Mouse (Mus musculus): ENCODE measurements around the gene Vmn1r235. TPM values are rescaled to one million over a fixed set of nuclear protein-coding genes. Genes with fewer than 3 reads are reported as not detected.
"Not testable (repeated sequence)": the region's sequence is repeated elsewhere in the genome, so short reads cannot be mapped to it uniquely, and the experiment has no call there.

Vmn1r235 gene
- polyA plus RNA-seq (2015; fragmentation: Nextera tagmentation; extraction: Ambion mirVana) = not detected in 2 replicates

DNA sequence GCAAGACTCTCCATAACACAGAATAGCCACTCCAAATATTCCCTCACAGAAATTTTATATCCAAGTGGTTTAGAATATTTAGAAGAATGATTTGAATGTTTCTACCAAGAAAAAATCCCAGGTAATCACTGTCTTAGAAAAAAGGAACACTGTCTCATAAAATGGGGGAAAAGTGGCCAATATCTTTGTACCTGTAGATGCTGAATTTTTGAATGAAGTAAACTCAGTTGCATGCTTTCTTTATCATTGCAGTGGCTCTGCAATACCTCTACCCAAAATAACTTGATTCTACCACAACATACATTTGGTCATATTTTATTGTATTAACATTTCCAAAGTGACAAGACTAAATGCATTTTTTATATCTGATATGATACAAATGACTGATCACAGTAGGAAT, at the start of gene Vmn1r235:
TSS of gene Vmn1r235 (plus strand) at position 301 of the 400 bp plus-strand sequence.
- ATAC-seq (ENCODE audit: low FRiP score) = no peak
- Histone ChIP-seq H3K36me3 (no peaks in the 10 kb centered on the region), H3K4me2 (no peak within 1 kb of the TSS), H3K4me1 (replicated peaks) (no peaks in the 10 kb centered on the region), H3K27ac (no peak within 1 kb of the TSS), H3K27me3 (no peaks in the 10 kb centered on the region), H3K9ac (no peak within 1 kb of the TSS), H3K9me3 (no peaks in the 10 kb centered on the region), H3K4me3 (no peak within 1 kb of the TSS)

- H3K36me3 ChIP-seq; ATAC-seq (ENCODE audit: low FRiP score); H3K4me3 ChIP-seq; H3K27ac ChIP-seq; H3K27me3 ChIP-seq; H3K4me1 ChIP-seq (replicated peaks); H3K9me3 ChIP-seq; H3K9ac ChIP-seq; H3K4me2 ChIP-seq: not testable (repeated sequence)
- WGBS = 84% methylated on average over 1 of the region's 1 CpGs
Measured at GRCm38 (mm10) chr17:21211081-21211480, 45.1 kb upstream of the Vmn1r235 start.

- H3K4me3 ChIP-seq = no peak within 1 kb of the TSS
- ATAC-seq (ENCODE audit: low FRiP score) = no peak
- no peak within 1 kb of the TSS for H3K27ac ChIP-seq
- no peak within 1 kb of the TSS for H3K4me2 ChIP-seq
- H3K4me1 ChIP-seq (replicated peaks) = no peaks in the 10 kb centered on the region
- WGBS = 77% methylated on average over 1 of the region's 1 CpGs
- no peak within 1 kb of the TSS for H3K9ac ChIP-seq
- no peaks in the 10 kb centered on the region for H3K27me3 ChIP-seq
- 0 out of 2 replicates have a peak, but pooled peaks cover 10% of the 10 kb centered on the region for H3K9me3 ChIP-seq
- no peaks in the 10 kb centered on the region for H3K36me3 ChIP-seq
Measured at GRCm38 (mm10) chr17:21225787-21226186, 30.4 kb upstream of the Vmn1r235 start, which contains the start of gene Vmn1r234. TSS of gene Vmn1r234 (plus strand) at chr17:21226087.

- no peak overlapping the region for H3K4me2 ChIP-seq
- no peak overlapping the region for H3K27ac ChIP-seq
- no peaks in the 10 kb centered on the region for H3K9me3 ChIP-seq
- no peaks in the 10 kb centered on the region for H3K4me1 ChIP-seq (replicated peaks)
- WGBS = 26% methylated on average over 9 of the region's 9 CpGs
- no peaks in the 10 kb centered on the region for H3K36me3 ChIP-seq
- no peak overlapping the region for H3K9ac ChIP-seq
- H3K4me3 ChIP-seq = no peak overlapping the region
- H3K27me3 ChIP-seq = no peaks in the 10 kb centered on the region
- no peak for ATAC-seq (ENCODE audit: low FRiP score)
Measured at GRCm38 (mm10) chr17:21231654-21232053, 24.6 kb upstream of the Vmn1r235 start.

DNA sequence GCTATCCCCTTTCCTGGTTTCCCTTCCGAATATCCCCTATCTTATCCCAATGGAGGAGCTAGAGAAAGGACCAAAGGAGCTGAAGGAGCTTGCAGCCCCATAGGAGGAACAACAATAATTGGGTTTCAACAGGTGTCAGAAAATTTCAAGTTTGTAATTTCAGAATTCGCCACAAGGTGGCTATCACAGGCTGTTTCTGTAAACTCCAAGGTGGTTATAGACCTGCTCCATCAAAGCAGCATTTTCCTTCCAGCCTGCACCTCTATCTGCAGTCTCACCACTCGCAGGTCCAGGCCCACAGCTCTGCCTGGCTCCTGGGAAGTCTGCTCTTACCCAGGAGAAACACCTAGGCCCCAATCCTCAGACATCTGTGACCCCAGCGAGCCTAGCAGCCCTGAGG, 15.9 kb downstream of the Vmn1r235 start:
- 22% methylated on average over 4 of the region's 4 CpGs for WGBS

DNA sequence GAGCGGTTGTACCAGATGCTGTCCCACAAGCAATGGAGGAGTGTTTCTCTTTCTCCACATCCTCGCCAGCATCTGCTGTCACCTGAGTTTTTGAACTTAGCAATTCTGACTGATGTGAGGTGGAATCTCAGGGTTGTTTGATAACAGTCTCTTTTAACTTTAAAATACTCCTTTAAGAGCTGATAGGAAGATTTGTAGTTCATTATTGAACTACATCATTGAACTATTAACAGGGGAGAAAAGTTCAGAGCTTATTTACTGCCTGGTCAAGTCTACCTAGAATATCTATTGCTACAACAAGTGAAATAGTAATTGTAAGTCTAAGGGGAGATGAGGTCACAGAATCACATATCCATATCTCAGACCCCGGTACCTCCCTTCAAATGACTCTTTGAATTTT, 26.4 kb downstream of the Vmn1r235 start, which contains the start of gene Vmn1r236:
TSS of gene Vmn1r236 (plus strand) at position 301 of the 400 bp plus-strand sequence.
- WGBS = 81% methylated on average over 3 of the region's 3 CpGs
- Histone ChIP-seq H3K27me3 (no peaks in the 10 kb centered on the region), H3K9ac (no peak within 1 kb of the TSS), H3K4me3 (no peak within 1 kb of the TSS), H3K4me1 (replicated peaks) (no peaks in the 10 kb centered on the region), H3K4me2 (no peak within 1 kb of the TSS), H3K36me3 (no peaks in the 10 kb centered on the region), H3K27ac (no peak within 1 kb of the TSS), H3K9me3 (no peaks in the 10 kb centered on the region)
- ATAC-seq (ENCODE audit: low FRiP score) = no peak

More for the DNA sequence above, 15.9 kb downstream of the Vmn1r235 start:
- H3K27ac ChIP-seq = no peak overlapping the region
- ATAC-seq (ENCODE audit: low FRiP score) = no peak
- H3K4me2 ChIP-seq = no peak overlapping the region
- H3K27me3 ChIP-seq = no peaks in the 10 kb centered on the region
- H3K4me3 ChIP-seq = no peak overlapping the region
- no peak overlapping the region for H3K9ac ChIP-seq
- peaks cover 2% of the 10 kb centered on the region; the same call in 1 of the 2 replicates for H3K9me3 ChIP-seq
- no peaks in the 10 kb centered on the region for H3K4me1 ChIP-seq (replicated peaks)
- H3K36me3 ChIP-seq = no peaks in the 10 kb centered on the region

- no peaks in the 10 kb centered on the region for H3K9me3 ChIP-seq
- H3K27ac ChIP-seq = no peak overlapping the region
- H3K36me3 ChIP-seq = no peaks in the 10 kb centered on the region
- H3K4me3 ChIP-seq = no peak overlapping the region
- H3K27me3 ChIP-seq = no peaks in the 10 kb centered on the region
- no peak for ATAC-seq (ENCODE audit: low FRiP score)
- no peak overlapping the region for H3K4me2 ChIP-seq
- H3K9ac ChIP-seq = no peak overlapping the region
- no peaks in the 10 kb centered on the region for H3K4me1 ChIP-seq (replicated peaks)
Measured at GRCm38 (mm10) chr17:21284395-21284794, 28.2 kb downstream of the Vmn1r235 start.

GRCm38 (mm10) chr17:21289695-21290094, 33.5 kb downstream of the Vmn1r235 start:
- no peak overlapping the region for H3K27ac ChIP-seq
- 0 out of 2 replicates have a peak, but pooled peaks cover 3% of the 10 kb centered on the region for H3K9me3 ChIP-seq
- H3K9ac ChIP-seq = no peak overlapping the region
- no peak for ATAC-seq (ENCODE audit: low FRiP score)
- no peak overlapping the region for H3K4me3 ChIP-seq
- no peaks in the 10 kb centered on the region for H3K36me3 ChIP-seq
- H3K27me3 ChIP-seq = no peaks in the 10 kb centered on the region
- no peak overlapping the region for H3K4me2 ChIP-seq
- H3K4me1 ChIP-seq (replicated peaks) = no peaks in the 10 kb centered on the region

DNA sequence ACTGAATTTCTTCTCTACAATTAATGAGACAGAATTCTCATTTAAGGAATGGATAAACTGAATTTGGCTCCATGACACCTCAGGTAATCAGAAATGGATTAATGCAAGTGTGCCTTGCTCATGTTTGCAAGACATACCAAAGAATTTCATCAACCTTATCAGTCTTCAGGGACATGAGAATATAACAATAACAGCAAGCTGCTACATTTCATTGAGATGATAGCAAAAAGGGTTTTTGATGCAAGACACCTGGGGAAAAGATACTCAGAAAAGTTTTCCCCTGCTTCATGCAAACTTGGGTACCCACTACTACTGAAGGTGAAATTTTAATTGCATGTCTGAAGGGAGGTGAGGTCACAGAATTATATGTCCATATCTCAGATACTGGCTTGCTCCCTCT, 55.4 kb downstream of the Vmn1r235 start, which contains the start of gene Vmn1r237:
TSS of gene Vmn1r237 (plus strand) at position 301 of the 400 bp plus-strand sequence.
- no peak for ATAC-seq (ENCODE audit: low FRiP score)
- Histone ChIP-seq H3K9ac (no peak within 1 kb of the TSS), H3K9me3 (no peaks in the 10 kb centered on the region), H3K36me3 (no peaks in the 10 kb centered on the region), H3K27ac (no peak within 1 kb of the TSS), H3K4me2 (no peak within 1 kb of the TSS), H3K4me3 (no peak within 1 kb of the TSS), H3K27me3 (no peaks in the 10 kb centered on the region), H3K4me1 (replicated peaks) (no peaks in the 10 kb centered on the region)

Small RNAs within 50 kb of the gene (microRNA-seq; reads per million reads assigned to microRNA genes)
- gene Gm26384 = not detected

Other genes starting within 250 kb of the Vmn1r235 start
- 18.5 and 18.8 TPM in 2 replicates for gene Zfp160, start 247.5 kb upstream of the Vmn1r235 start, polyA plus RNA-seq (2015; fragmentation: Nextera tagmentation; extraction: Ambion mirVana)
- gene Vmn1r234, start 30.3 kb upstream of the Vmn1r235 start, polyA plus RNA-seq (2015; fragmentation: Nextera tagmentation; extraction: Ambion mirVana) = not detected in 2 replicates
- gene Vmn1r236, start 26.5 kb downstream of the Vmn1r235 start, polyA plus RNA-seq (2015; fragmentation: Nextera tagmentation; extraction: Ambion mirVana) = not detected in 2 replicates
- not detected in 2 replicates for gene Vmn1r237, start 55.5 kb downstream of the Vmn1r235 start, polyA plus RNA-seq (2015; fragmentation: Nextera tagmentation; extraction: Ambion mirVana)
- 4.5 and 5.8 TPM in 2 replicates for gene Zfp677, start 127.3 kb downstream of the Vmn1r235 start, polyA plus RNA-seq (2015; fragmentation: Nextera tagmentation; extraction: Ambion mirVana)
- 4.6 and 5.2 TPM in 2 replicates for gene Zfp54, start 166.8 kb downstream of the Vmn1r235 start, polyA plus RNA-seq (2015; fragmentation: Nextera tagmentation; extraction: Ambion mirVana)
- 13.0 and 15.1 TPM in 2 replicates for gene Zfp51, start 194.0 kb downstream of the Vmn1r235 start, polyA plus RNA-seq (2015; fragmentation: Nextera tagmentation; extraction: Ambion mirVana)
- 10.0 and 10.4 TPM in 2 replicates for gene Zfp53, start 232.6 kb downstream of the Vmn1r235 start, polyA plus RNA-seq (2015; fragmentation: Nextera tagmentation; extraction: Ambion mirVana)

Measured in hindbrain, embryonic 13.5 days (tissue).